Mouse (Mus musculus) adrenal gland, adult 8-10 months (tissue): Measurements from ENCODE around the gene Rbm41. TPM values are rescaled to one million over a fixed set of nuclear protein-coding genes. Genes with fewer than 3 reads are reported as not detected.

ENCODE experiments used
- DNase-seq: peaks from one replicate; pipeline ENCODE4 v3.0.0; 2022
- total RNA-seq, 4 experiments: library from RNA; stranded (reverse); gene quantifications; 2 replicates each; pipeline ENCODE4 v1.2.4; 2022

Rbm41 gene
- 10 to 100 TPM in 1 of 4 experiments, 1 to 10 TPM in 3; 7.0 to 12.1 (median 9.0) TPM for total RNA-seq

DNA sequence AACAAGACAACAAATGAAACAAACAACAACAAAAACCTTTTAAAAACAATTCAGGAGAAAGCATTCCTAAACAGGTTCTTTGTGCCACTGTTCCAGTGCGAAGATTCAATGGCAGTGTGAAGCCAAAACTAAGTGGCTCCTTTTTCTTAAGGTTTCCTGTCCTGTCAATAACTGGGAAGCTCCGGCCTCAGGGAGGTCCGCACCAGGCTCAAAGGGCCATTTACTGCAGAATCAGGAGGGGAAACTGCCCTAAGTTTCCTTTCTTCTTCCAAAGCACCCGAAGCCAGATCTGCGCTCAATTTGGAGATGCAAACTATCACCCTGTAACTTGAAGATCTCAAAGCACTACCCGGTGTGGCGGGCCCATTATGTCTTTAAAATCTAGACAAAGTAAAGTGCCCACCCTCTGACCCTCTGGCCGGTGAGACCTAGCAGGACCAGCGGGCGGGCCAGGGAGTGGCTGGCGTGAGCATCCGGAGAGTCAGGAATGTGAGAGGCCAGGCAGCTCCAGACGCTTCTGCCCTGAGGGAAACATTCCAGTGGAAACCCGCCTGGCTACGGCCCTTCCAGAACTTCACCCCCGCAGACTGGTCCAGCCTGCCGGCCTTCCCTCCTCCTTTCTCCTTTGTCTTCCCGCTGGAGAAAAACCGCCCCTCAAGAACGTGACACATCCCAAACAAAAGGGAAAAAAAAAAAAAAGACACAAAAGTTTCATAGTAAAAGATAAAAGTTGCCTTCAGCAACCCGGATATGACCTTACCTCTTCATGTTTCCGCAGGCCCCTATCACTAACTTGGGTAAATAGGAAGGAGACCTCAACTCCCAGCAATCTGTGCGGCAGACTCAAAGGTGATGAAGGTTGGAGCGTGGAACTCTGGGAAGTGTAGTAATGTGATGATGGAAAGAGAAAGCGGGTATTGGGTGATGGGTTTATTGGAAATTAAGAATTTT, at the start of gene Rbm41:
TSS of gene Rbm41 (minus strand) at position 856 of the 951 bp plus-strand sequence.
- peak; percentile 29 for DNase-seq

DNA sequence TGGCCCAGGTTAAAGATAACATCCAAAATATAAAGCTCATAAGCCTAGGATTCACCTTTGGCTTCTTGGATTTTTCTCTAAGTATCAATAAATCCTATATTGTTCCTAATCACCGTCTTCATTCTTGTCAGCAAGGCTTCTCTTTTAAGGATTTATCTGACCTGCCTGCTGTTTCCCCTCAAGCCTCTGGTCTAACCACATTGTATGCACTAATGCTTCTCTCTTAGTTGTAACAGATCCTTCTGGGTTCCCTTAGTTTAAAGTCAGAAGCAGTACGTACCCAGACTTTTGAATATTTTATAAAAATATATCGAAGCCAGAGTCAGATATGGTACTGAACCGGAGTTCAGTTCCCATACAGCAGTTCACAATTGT, 283 bp upstream of the Rbm41 start:
- DNase-seq: no peak

DNA sequence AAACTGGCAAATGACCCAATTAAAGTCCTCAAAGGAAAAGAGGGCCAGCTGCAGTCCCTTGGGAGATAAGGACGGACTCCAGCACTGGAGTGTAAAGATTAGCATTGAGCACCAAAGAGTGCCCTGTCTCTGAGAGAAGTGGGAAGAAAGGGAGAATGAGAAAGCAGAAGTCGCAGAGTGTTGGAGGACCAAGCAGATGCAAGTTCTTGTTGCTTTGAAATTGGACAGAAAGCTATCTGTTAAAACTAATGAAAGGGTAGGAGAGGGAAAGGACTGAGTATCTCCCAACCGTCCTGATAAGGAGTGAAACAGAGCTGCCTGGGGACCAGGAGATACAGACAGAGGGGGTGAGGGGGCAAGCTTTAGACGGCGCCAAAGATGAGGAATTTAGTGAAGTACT, 16.3 kb downstream of the Rbm41 start:
- DNase-seq: no peak

DNA sequence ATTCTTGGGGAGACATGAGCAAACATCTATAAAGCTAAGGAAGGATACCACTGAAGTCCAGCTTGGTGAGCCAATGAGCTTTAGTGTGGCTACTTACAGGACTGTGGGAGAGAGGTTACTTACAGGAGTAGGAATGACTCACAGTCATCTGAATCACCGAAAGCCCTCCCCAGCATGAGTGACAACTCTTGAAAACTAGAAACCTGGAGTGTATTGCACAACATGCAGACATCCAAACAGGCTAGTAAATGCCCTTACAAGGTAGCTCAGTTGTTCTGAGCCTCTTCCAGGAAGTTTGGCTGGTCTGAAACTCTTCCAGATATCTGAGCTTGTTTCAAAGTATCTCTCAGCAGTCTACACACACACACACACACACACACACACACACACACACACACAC, 64.9 kb downstream of the Rbm41 start:
- DNase-seq: no peak

DNA sequence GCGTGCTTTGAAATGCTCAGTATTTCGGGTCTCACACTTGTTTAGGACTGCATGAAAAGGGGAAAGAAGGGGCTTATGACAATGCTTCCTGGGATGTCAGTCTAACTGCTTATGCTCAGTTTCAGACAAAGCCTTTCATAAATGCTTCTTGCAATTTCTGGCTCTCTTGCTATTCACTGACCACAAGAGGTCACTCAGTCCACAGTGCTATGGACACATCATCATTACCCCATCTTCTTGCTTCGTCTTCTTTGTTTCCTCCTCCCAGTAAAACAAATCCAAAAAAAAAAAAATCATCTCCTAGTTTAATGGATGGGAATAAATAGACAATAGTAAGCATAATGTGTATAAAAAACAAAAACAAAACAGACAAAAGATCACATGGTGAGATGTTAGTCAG, 65.9 kb downstream of the Rbm41 start:
- DNase-seq: no peak

DNA sequence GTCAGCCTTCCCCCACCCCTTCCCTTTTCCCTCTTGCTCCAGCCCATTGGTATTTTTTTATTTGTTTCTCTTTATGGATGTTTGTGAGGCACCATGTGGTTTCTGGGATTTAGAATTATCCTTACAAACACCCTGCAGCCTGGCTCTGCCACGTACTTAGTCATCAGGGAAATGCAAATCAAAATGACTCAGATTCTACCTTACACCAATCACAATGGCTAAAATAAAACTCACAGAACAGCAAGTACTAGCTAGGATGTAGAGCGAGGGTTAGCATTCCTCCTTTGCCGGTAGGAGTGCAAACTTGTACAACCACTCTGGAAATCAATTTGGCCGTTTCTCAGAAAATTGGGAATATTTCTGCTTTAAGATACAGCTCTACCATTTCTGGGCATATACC, 77.8 kb downstream of the Rbm41 start:
- no peak for DNase-seq

DNA sequence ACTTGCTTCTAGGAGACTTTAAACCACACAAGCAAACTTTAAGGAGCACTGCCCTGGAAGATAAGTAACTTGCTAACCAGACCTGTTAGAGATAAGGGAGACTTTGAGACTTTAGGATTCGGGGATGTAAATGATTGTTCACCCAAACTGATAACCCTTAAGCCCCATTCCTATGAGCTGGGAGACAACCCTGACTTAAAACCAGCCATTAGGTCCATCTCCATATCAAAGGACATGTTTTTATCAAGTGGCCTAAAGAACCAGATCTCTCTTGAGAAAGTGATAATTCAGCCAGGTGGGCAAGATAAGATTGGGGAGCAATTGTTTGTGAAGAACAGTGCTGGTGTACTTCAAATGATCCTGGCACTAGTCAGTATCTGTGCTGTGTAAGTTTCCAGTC, 107.0 kb downstream of the Rbm41 start:
- no peak for DNase-seq

DNA sequence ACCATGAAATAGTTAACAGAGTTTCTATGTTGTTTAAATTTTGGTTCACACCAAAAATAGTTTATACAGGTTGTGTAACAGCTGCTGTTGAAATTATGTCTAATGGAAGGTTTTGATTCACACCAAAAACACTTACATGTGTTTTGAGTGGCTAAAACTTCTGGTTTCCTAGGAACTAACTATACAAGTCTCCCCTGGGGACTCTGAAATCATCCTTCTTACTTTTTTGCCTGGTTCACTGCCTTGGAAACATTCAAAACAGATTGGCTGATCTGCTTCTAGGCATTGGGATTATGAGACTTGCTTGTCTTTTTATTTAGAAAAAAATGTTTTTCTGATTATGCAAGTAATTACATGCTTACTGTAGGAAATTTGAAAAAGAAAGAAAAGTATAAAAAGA, 115.2 kb downstream of the Rbm41 start:
- no peak for DNase-seq

DNA sequence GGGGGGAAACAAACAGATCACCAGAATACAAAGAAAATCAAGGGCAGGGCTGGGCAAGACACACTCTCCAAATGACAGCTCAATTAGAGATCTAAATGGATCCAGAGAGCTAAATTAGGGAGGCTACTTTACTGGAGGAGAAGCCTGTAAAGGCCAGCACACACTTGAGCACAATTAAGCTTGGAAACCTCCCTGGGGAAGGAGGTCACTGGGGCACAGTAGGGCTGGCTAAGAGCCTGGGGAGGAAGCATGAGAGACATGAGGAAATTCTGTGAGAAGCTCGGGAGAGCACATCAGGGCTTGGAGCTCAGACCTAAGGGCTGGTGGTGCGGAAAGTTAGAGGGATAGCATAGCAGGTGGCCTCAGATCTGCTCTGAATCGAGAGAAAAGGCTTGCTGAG, 120.5 kb downstream of the Rbm41 start:
- no peak for DNase-seq

DNA sequence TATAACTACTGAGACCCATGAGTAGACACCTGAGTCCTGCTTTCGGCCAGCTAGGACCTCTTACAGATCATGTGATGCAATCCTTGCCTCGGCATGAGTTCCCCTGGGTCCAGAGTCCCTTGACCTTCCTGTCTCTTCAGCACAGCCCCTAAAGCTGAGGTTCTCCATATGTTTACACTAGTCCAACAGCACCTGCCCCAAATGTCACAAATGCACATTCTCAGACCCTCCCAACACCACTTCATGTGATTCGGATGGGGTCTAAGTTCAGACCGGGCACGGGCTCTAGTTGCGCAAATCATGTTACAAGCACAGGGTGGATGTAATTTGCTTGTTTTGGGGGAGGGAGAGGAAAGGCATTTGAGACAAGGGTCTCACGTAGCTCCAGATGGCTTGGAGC, 121.3 kb downstream of the Rbm41 start:
- no peak for DNase-seq

DNA sequence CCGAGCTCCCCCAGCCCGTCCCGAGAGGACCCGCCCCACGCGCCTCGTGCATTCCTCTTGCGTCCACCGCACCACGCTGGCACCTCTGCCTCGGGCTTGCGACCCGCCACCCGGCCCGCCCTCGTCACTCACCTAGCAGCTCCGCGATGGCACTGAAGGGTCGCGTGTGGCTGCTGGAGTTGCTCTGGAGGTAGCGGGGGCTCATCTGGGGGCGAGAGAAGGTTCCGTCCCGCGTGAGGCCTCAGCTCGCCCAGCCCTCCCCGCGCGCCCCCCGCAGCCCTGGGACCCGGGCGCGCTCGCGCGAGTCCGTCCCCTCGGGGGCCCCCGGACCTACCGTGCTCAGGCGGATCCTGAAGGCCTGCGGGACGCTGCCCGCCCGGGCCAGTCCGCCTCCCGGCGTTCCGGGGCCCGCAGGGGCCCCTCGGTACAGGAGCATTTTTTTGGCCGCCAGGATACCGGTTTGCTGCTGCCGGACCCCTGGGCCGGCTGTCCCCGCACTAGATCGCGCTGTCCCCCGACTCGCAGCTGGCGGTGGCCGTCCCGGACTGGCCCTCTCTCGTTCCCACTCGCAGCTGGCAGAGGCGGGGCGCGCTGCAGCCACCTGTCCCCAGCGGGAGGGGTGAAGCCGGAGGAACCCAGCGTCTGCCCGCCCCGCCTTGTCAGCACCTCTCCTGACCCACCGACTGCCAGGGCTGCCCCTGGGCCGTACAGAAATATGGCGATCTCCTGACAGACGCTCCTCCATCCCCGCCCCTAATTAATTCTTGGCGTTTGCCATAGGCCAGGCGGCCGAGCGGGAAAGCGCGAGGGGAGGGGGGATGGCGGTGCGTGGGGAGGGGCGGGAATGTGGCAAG, 127.2 kb downstream of the Rbm41 start, which contains the start of gene Morc4:
TSS of gene Morc4 (minus strand) at position 740 of the 854 bp plus-strand sequence.
- peak; percentile 23 for DNase-seq

DNA sequence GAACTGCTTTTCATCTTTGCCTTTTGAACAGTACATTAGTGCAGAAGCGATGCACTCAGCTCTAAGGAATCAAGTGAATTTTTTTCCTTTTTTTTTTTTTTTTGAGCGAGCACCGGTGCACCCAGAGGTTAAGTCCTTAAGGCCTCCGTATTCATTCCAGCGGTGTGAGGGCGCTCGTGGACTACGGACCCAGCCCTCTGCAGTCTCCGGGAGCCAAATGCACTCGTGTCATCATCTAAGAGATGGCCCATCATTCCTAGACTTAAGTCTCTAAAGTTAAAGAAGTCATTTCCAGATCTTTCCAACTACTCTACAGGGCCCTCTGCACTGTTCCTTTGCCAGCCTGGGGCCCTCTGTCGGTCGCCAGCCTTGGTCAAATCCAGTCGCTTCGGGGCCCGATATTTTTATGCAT, 128.1 kb downstream of the Rbm41 start:
- DNase-seq: no peak

DNA sequence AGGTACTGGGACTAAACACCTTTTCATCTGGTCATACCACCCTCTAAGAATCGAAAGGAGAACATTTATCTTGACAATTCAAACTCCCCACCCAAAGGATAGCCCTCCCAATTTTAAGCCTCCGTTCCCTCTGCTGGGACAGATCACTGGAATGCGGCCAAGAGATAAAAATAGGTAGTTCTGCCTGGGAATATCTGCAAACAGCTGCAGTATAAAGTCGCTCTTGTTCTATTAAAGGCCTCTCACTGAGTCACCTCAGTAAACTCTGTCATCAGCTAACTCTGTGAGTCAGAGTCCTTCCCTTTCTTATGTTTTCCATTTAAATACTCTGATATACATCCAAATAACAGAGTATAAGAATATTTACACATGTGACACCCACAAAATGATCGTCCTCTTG, 139.0 kb downstream of the Rbm41 start:
- DNase-seq: no peak

DNA sequence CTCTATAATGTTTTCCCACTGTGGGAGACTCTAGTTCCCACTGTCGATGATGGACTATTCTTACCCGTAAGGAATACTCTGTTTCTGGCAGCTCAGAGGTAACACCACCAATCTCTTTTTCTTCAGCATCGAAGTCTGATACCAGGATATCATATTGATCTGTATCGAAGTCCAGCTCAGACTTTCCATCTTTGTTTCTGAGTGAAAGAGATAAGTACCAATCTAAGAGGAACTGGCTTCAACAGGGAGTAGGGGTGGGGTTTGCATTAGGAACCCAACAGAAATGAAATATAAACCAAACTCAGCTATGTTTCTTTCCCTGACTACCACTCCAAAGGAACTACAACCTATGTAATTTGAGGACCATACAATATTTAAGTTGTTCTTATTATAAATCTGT, 143.6 kb downstream of the Rbm41 start:
- DNase-seq: no peak

DNA sequence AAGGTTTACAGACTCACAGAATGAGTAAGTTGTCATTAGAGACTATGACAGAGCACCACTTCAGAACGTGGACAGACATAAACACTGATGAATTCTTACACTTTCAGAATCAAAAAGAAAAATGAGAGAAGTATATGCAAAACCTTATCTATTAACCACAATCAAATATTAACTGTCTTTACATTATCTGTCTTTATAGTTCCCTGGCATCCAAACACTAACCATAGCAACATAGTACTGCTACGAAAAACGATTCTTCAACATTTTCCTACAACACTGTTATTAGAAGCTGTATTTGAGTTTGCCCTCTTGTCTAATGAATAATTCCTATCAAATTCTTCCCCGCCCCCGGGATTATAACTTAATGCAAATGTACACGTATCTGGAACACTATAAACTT, 157.3 kb downstream of the Rbm41 start:
- DNase-seq: no peak

Other genes starting within 250 kb of the Rbm41 start
- gene Ripply1, start 216.2 kb downstream of the Rbm41 start, total RNA-seq: not detected
- under 1 TPM in 1 of 4 experiments, not detected in 3; 0.15 TPM for gene Cldn2, start 197.8 kb downstream of the Rbm41 start, total RNA-seq
- 1 to 10 TPM; 3.6 to 9.3 (median 6.3) TPM for gene Morc4, start 126.9 kb downstream of the Rbm41 start, total RNA-seq
- 10 to 100 TPM in 2 of 4 experiments, 1 to 10 TPM in 2; 3.1 to 21.2 (median 10.6) TPM for gene Nup62cl, start 64.1 kb upstream of the Rbm41 start, total RNA-seq
- gene Pih1h3b, start 64.3 kb upstream of the Rbm41 start, total RNA-seq: under 1 TPM in 1 of 4 experiments, not detected in 3; 0.24 TPM